Mouse (Mus musculus) monocyte, adult 5-6 weeks (primary cell): ENCODE measurements around the gene Gna14. TPM values are rescaled to one million over a fixed set of nuclear protein-coding genes. Genes with fewer than 3 reads are reported as not detected.

ENCODE experiments used
- ATAC-seq: fragments of 153-309, 156-312 bp; replicated peaks from 2 replicates; pipeline ENCODE4 v1.8.0; 2017; ENCODE audit warnings: mild to moderate bottlenecking; ENCODE audit not compliant: low TSS enrichment, insufficient number of reproducible peaks, severe bottlenecking, poor library complexity, low FRiP score
- total RNA-seq: library from RNA; stranded (forward); fragments of 200-1000, 200-491, 200-594 nt; gene quantifications from 3 replicates; pipeline ENCODE4 v1.2.3, GENCODE M21; 2017

The Gna14 gene
- total RNA-seq, 1 experiment from 2014 or later: not detected

DNA sequence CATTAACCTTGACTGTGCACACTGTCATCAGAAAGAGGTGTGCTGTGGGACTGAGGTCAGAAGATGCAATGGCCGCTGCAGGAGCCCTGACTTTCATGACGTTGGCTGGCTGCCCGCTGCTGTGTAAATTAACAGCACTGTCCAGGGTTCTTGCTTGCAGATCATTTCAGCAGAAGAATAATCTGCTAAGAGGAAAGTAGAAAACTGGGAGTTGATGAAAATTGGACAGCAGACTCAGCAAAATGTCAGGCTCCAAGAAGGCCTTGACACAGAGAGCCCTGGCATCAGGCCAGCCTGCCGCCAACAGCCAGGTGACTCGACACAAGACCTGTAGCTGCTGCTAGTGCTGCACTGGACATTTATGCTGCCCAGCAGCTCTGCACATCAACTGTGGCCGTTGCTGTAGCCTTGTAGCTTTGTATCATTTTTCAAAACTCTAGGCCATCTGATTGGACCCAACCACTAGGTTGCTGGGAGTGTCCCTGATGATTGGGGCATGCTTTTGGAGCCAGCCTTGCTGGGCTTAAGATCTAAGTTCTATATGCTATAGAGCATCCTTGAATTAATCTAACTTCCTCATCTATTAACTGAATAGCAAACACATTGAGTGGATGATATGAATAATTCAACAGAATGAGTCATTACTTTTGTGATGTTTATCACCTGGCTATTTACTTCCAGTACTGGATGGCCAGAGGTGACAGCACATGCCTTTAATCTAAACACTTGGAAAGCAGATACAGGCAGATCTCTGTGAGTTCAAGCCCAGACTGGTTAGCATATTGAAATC, 12.5 kb downstream of the Gna14 start:
- no peak for ATAC-seq

DNA sequence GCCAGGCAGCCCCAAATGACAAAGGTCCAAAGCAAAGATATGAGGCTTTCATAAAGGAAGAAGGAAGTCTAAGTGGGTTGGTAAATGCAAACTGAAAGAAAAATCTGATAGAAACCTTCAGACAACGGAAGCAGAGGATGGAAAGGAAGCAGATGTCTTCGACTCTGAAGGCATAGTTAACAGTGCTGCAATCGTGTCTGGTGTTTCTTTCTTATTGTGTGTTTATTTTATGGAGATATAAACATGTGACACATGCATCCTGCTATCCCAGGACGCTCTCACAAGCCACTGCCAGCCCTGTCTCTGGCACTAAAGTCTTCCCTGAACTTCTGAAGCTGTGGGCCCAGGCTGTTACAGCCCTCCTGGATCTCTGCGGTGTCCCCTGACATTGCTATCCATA, 13.2 kb downstream of the Gna14 start:
- no peak for ATAC-seq

DNA sequence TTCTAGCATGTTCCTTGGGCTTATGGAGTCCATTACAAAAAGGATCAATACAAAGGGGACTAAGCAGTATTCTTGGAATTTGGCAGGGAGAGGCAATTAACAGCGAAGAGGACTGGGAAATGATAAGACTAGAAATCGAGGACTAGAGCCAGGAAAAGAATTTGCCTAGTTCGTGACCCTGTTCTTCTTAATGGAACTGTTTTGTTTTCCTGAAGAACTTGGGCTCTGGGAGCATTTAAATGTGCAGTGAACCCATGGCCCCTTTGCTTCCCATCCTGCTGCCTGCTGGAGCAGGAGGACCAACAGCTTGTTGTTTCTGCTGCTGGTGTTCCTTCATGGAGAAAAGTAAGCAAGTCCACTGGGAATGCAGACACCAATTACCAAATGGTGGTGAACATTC, 15.3 kb downstream of the Gna14 start:
- ATAC-seq: no peak

- no peak for ATAC-seq
Measured at GRCm38 (mm10) chr19:16456181-16456580, 20.6 kb downstream of the Gna14 start.

- no peak for ATAC-seq
Measured at GRCm38 (mm10) chr19:16457127-16457526, 21.6 kb downstream of the Gna14 start.

- ATAC-seq: no peak
Measured at GRCm38 (mm10) chr19:16459317-16459716, 23.8 kb downstream of the Gna14 start.

GRCm38 (mm10) chr19:16460292-16460691, 24.7 kb downstream of the Gna14 start:
- ATAC-seq: no peak

DNA sequence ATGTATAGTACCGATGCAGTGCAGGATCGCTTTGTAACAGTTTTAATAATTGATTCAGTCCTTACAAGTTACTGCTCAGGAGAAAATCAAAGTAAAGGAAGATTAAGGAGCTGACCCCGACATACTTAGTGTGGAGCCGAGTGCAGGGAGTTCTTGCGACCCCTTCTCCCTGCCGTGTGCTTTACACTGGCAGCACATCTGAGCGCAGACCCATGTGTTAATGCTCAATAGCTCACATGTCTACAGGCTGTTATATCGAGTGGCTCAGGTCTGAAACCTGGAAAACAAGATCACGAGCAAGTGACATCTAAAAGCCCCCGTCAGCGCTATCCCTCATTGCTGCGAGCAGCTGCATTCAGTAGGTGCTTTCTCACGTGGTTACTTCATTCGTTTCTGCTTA, 25.3 kb downstream of the Gna14 start:
- no peak for ATAC-seq

DNA sequence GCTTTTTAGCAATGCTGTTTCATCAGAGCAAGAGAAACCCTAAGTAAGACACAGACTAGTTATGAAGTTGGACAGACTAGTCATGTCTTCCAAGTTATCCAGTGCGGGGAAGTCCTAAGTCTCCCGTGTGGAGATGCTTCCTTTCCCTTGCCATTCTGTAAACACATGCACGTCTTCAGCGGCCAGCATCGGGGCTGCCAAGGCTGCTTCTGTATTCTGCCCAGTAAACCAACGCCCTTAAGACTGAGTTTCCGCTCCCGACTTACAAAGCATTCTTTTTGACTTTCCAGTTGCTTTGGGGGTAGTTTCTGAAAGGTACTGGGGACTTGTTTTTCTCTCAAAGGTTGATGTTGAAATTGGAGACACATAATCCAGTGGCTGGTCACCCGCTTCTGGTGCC, 26.9 kb downstream of the Gna14 start:
- ATAC-seq: no peak

DNA sequence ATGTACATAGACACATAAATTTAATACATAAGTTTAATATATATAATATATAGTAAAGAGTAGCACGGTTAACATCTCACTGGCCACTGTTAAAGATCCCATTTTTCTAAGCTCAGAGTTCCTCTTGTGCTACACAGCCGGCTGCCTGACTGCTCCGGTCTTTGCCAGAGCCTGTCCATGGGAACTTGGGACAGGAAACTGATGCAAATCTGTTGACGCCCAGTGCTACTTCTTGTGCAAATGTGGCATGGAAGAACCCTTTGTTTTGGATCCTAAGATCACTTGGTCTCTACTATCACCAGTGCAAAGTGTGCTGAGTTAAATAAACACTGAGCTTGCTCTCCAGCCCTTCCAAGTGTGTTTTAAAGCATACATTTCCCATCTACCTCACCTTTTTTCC, 29.2 kb downstream of the Gna14 start:
- no peak for ATAC-seq

GRCm38 (mm10) chr19:16468756-16469374, 33.3 kb downstream of the Gna14 start:
- no peak for ATAC-seq

DNA sequence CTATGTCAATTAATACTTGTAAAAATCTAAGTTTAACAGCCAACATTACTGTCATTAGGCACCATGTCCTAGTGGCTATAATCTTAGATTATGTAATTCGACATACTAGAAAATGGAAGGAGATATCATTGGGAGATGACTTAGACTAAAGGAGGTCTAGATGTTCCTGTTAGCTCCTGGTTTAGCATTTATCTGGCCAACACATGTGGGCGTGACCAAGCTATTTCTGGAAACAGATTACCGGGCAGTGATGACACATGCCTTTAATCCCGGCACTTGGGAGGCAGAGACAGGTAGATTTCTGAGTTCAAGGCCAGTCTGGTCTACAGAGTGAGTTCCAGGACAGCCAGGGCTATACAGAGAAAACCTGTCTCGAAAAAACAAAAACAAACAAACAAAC, 37.1 kb downstream of the Gna14 start:
- no peak for ATAC-seq

DNA sequence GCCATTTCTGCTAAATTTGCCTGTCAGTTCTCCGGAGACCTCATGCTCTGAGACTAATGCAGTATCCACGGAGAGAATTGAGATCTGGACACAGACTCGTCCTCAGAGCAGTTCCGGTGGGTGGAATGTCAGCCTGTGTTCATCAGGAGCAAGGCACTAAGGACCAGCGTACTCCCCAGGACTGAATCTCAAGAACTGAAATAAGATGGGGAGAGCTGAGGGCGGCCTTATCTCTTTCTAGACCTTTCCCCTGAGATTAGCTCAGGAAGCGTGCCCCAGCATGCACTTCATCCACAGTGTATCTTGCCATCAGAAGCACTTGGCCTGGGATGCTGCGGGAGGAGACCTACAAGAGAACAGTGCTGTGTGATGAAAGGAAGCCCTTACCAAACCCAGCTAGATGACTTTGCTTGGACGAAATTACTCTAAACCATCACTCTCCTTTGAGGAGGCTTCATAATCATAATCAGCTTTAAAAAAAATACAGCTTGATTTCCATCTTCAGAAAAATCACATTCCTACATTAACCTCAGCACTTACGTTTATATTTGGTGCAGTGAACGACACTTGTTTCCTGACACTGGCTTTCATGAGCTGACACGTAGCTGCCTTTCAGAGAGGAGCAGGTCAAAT, 41.9 kb downstream of the Gna14 start:
- no peak for ATAC-seq

- no peak for ATAC-seq
Measured at GRCm38 (mm10) chr19:16478186-16478607, 42.6 kb downstream of the Gna14 start.

GRCm38 (mm10) chr19:16482047-16482446, 46.5 kb downstream of the Gna14 start:
- no peak for ATAC-seq

GRCm38 (mm10) chr19:16484237-16484636, 48.7 kb downstream of the Gna14 start:
- ATAC-seq: no peak

DNA sequence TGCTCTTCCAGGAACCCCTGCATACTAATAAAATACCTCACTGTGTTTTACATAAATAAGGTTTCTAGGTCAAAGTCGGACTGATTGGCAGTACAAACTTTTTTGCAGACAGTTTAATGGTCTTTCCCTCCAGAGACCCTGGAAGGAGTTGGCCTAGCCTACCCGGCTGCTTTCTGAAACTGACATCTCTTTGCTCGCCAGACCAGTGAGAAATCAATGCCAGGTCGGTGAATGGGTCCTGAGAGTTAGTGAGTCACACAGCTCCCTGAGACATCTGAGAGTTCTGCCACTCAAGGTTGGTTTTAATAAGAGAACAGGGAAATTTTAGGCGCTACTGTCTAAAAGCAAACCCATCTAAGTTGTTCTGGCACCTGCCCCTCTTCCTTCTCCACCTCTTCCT, 49.1 kb downstream of the Gna14 start:
- no peak for ATAC-seq

DNA sequence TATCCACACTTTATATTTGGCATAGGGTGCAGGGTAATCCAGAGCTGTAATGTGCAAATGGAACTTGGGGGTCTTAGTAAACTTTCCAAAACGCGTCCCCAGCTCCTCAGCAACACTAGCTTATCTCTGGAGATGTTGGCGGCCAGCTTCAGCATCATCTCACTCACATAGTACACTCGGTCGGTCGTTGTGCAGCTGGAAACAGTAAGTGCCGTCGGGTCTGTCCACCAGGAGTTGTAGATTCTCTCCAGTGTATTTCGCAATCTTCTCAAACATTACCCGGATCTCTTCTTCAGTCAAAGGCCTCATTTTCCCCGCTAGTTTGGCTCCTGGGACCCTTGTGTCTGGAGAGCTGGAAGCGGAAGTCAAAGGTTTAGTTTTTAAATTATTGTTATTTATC, 55.2 kb downstream of the Gna14 start:
- ATAC-seq: no peak

DNA sequence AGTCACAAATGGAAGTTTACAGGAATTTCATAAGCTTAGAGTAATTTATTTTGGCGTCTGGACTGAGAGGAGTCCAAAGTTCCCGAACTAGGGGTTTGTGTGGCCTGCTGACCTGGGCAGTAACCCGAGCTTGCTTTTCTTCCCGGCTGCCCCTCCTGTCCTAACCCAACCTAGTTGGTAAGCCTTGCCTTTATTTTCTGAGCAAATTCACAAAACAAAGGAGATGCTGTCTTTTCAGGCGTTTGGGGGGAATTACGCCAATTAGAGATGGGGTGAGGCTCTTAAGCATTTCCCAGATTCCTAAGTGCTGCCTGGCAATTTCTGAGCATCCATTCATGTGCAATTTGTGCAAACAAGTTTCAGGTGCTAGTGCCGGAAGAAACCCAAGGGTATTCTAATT, 55.9 kb downstream of the Gna14 start:
- ATAC-seq: no peak

- ATAC-seq: no peak
Measured at GRCm38 (mm10) chr19:16492453-16492852, 56.9 kb downstream of the Gna14 start.
